Comparison of ENCODE assay signal across 8 mouse cellular contexts in genomic region chr8:108759511-108760330, GRCm38 (mm10).
A peak's percentile ranks its signal among the peaks of the same experiment; 100 is the strongest.
DNase-seq lines count a peak whose midpoint lies in the region; ATAC-seq and TF ChIP-seq lines count a peak whose summit lies in the region.

No protein-coding gene starts in this region.

- no peak overlapping the region for H3K4me3 ChIP-seq in bone marrow macrophage, adult 2 months (ENCODE audit: insufficient read depth, low read length)
- H3K4me3 ChIP-seq in hindbrain, embryonic 13.5 days = no peak overlapping the region
- H3K4me3 ChIP-seq in midbrain, embryonic 14.5 days (replicated peaks; ENCODE audit: low read depth, low read length) = no peak overlapping the region
- H3K4me3 ChIP-seq in stomach, postnatal 0 days (ENCODE audit: low read depth, low read length) = no peak overlapping the region

- H3K27me3 ChIP-seq in hindbrain, embryonic 13.5 days = 0 out of 2 replicates have a peak, but pooled peaks cover 6% of the 10 kb centered on the region
- H3K27me3 ChIP-seq in midbrain, embryonic 14.5 days (ENCODE audit: control insufficient read depth, insufficient read depth, low read length) = no peaks in the 10 kb centered on the region
- no peaks in the 10 kb centered on the region for H3K27me3 ChIP-seq in stomach, postnatal 0 days (ENCODE audit: control insufficient read depth, insufficient read depth, low read length)

- no peaks in the 10 kb centered on the region for H3K9me3 ChIP-seq in hindbrain, embryonic 13.5 days
- H3K9me3 ChIP-seq in midbrain, embryonic 14.5 days (ENCODE audit: control insufficient read depth, low read length) = no peaks in the 10 kb centered on the region
- no peaks in the 10 kb centered on the region for H3K9me3 ChIP-seq in stomach, postnatal 0 days (ENCODE audit: control insufficient read depth, low read length)

- H3K27ac ChIP-seq in bone marrow macrophage, adult 2 months (ENCODE audit: insufficient read depth, low read depth, low read length) = no peak overlapping the region
- H3K27ac ChIP-seq in hindbrain, embryonic 13.5 days = peak overlapping the region; percentile 50
- peak overlapping the region; percentile 67 for H3K27ac ChIP-seq in midbrain, embryonic 14.5 days (replicated peaks; ENCODE audit: low read depth, low read length)
- peak overlapping the region; percentile 45; the same call in 1 of the 2 replicates for H3K27ac ChIP-seq in stomach, postnatal 0 days (replicated peaks)

- no peak overlapping the region for H3K4me2 ChIP-seq in hindbrain, embryonic 13.5 days
- peak overlapping the region; percentile 1; the same call in 1 of the 2 replicates for H3K4me2 ChIP-seq in midbrain, embryonic 14.5 days (ENCODE audit: low read length)
- H3K4me2 ChIP-seq in stomach, postnatal 0 days (replicated peaks; ENCODE audit: low read depth) = no peak overlapping the region

- 0 out of 2 replicates have a peak overlapping the region, but pooled peaks have one; percentile 15 for H3K9ac ChIP-seq in hindbrain, embryonic 13.5 days
- no peak overlapping the region for H3K9ac ChIP-seq in midbrain, embryonic 14.5 days (replicated peaks; ENCODE audit: low read length)
- peak overlapping the region; percentile 38; the same call in 1 of the 2 replicates for H3K9ac ChIP-seq in stomach, postnatal 0 days (ENCODE audit: low read length)

- intact Hi-C loops in left cerebral cortex, postnatal 4 days (cut with DNase I) = no loop called here

- peaks cover 13% of the 10 kb centered on the region for H3K4me1 ChIP-seq in bone marrow macrophage, adult 2 months (ENCODE audit: control insufficient read depth, insufficient read depth, low read length)
- peaks cover 73% of the 10 kb centered on the region for H3K4me1 ChIP-seq in hindbrain, embryonic 13.5 days (replicated peaks)
- peaks cover 47% of the 10 kb centered on the region for H3K4me1 ChIP-seq in midbrain, embryonic 14.5 days (ENCODE audit: control insufficient read depth, insufficient read depth, low read length)
- peaks cover 9% of the 10 kb centered on the region for H3K4me1 ChIP-seq in stomach, postnatal 0 days (replicated peaks; ENCODE audit: control insufficient read depth, insufficient read depth)

- no peak for TF ChIP-seq EP300 in stomach, postnatal 0 days (optimal IDR thresholded peaks at IDR 0.05)

- 46% methylated on average over 15 of the region's 15 CpGs for WGBS in hindbrain, embryonic 13.5 days
- 38% methylated on average over 15 of the region's 15 CpGs for WGBS in midbrain, embryonic 14.5 days
- WGBS in stomach, postnatal 0 days = 57% methylated on average over 15 of the region's 15 CpGs

- ATAC-seq in erythroid progenitor cell, adult 5-6 weeks (replicated peaks; ENCODE audit: low FRiP score, poor library complexity, severe bottlenecking) = 0 out of 2 replicates have a peak, but pooled peaks have one; percentile 17
- ATAC-seq in hindbrain, embryonic 13.5 days (ENCODE audit: low FRiP score) = 0 out of 2 replicates have a peak, but pooled peaks have one; percentile 20
- no peak; the same call in 1 of the 2 replicates for ATAC-seq in midbrain, embryonic 14.5 days (ENCODE audit: low FRiP score, low TSS enrichment)
- ATAC-seq in stomach, postnatal 0 days (ENCODE audit: low FRiP score, low TSS enrichment) = peak; percentile 58; the same call in 1 of the 2 replicates

- H3K36me3 ChIP-seq in hindbrain, embryonic 13.5 days = no peaks in the 10 kb centered on the region
- H3K36me3 ChIP-seq in midbrain, embryonic 14.5 days (ENCODE audit: control insufficient read depth, insufficient read depth, low read length) = no peaks in the 10 kb centered on the region
- H3K36me3 ChIP-seq in stomach, postnatal 0 days (ENCODE audit: control insufficient read depth, insufficient read depth, low read length) = no peaks in the 10 kb centered on the region

- DNase-seq in layer of hippocampus, adult 11-12 months (ENCODE audit: low spot score) = peak; percentile 60
- DNase-seq in layer of hippocampus, adult 9-11 months = no peak
- peak; percentile 68 for DNase-seq in left cerebral cortex, postnatal 4 days
- peak; percentile 79 for DNase-seq in midbrain, embryonic 14.5 days
- peak; percentile 80 for DNase-seq in stomach, postnatal 0 days (ENCODE audit: low spot score)

- TF ChIP-seq POLR2A in bone marrow macrophage, adult 2 months (IDR thresholded peaks at IDR 0.05; ENCODE audit: borderline replicate concordance, low read depth, low read length) = no peak

- peak; percentile 60 for TF ChIP-seq CTCF in bone marrow macrophage, adult 2 months (IDR thresholded peaks at IDR 0.05; ENCODE audit: low read depth, low read length)
- peak; percentile 85 for TF ChIP-seq CTCF in stomach, postnatal 0 days (IDR thresholded peaks at IDR 0.05; ENCODE audit: low read depth)
